Mouse (Mus musculus) testis, adult 2 months (tissue): ENCODE results near the gene Msgn1. TPM values are rescaled to one million over a fixed set of nuclear protein-coding genes. Genes with fewer than 3 reads are reported as not detected.

Experiments
- H3K27ac ChIP-seq: fragments of 200-500 bp; 2 replicates; pipeline ENCODE4 v1.5.1; 2012; ENCODE audit warnings: low read depth, low read length; ENCODE audit not compliant: control insufficient read depth, insufficient read depth
- H3K27me3 ChIP-seq: fragments of 200-500 bp; 2 replicates; pipeline ENCODE4 v1.6.1; 2012; ENCODE audit warnings: mild to moderate bottlenecking, low read length, moderate library complexity; ENCODE audit not compliant: control insufficient read depth, insufficient read depth
- H3K36me3 ChIP-seq: fragments of 200-500 bp; 2 replicates; pipeline ENCODE4 v1.6.1; 2012; ENCODE audit warnings: mild to moderate bottlenecking, low read length; ENCODE audit not compliant: control insufficient read depth, insufficient read depth
- H3K4me1 ChIP-seq: fragments of 200-500 bp; 2 replicates; pipeline ENCODE4 v1.6.1; 2012; ENCODE audit warnings: low read length; ENCODE audit not compliant: control insufficient read depth, insufficient read depth
- H3K4me3 ChIP-seq: fragments of 200-500 bp; 2 replicates; pipeline ENCODE4 v1.5.1; 2012; ENCODE audit warnings: low read depth, mild to moderate bottlenecking, low read length, moderate library complexity, mixed read lengths; ENCODE audit not compliant: control insufficient read depth
- CTCF ChIP-seq: fragments of 200-500 bp; IDR thresholded peaks from 2 replicates; pipeline ENCODE4 v1.5.1; 2012; ENCODE audit warnings: low read depth, mild to moderate bottlenecking, inconsistent platforms, low read length, moderate library complexity; ENCODE audit not compliant: control insufficient read depth, insufficient read depth, insufficient replicate concordance
- POLR2A ChIP-seq: fragments of 200-500 bp; IDR thresholded peaks from 2 replicates; pipeline ENCODE4 v1.6.1; 2012; ENCODE audit warnings: low read depth, mild to moderate bottlenecking, inconsistent platforms, low read length, moderate library complexity; ENCODE audit not compliant: control insufficient read depth
- polyA plus RNA-seq: library from polyadenylated mRNA; depleted of rRNA; stranded (reverse); fragments of >200 nt; gene quantifications from 2 replicates; pipeline ENCODE4 v1.2.3, GENCODE M21; 2012; rRNA removed

The Msgn1 gene
- polyA plus RNA-seq, 1 experiment, result not detected

DNA sequence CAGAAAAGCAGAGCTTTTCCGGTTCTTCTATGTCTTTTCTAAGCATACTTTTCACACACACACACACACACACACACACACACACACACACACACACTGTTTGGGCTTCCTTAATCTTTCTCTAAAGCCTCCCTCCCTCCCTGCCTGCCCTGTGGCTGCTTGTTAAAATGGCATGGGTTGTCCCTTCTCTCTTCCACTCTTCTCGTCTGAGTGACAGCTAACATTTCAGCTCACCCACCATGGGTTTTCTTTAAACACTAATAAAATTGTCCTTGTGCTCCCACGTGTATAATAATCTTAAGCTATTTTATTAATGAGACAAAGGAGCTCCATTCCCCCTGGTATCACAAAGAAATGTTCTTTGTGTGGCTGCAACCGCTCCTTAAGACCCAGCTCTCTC lies 10.7 kb downstream of the Msgn1 start:
- Histone ChIP-seq H3K27me3 (no peaks in the 10 kb centered on the region), H3K27ac (no peak overlapping the region), H3K4me3 (no peak overlapping the region), H3K36me3 (no peaks in the 10 kb centered on the region), H3K4me1 (peaks cover 2% of the 10 kb centered on the region; the same call in 1 of the 2 replicates)
- TF ChIP-seq POLR2A (no peak), CTCF (no peak)

DNA sequence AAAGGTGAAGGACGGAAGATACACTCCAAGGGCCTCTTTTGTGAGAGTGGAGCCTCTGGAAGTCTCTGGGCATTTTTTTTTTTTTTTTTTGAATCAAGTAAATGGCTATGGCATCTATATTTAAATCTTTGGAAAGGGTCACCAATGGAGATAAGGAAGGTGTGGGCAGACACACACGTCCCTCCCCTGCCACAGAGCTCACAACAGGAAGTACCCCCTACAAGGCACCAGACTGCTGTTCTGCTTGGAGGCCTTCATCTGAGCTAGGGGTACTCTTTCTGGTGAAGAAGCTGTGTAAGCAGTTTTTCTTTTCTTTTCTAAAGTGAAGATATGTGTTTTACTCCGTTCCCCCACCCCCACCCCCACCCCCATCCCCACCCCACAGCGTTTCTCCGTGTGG lies 11.9 kb downstream of the Msgn1 start:
- Histone ChIP-seq H3K27ac (no peak overlapping the region), H3K4me3 (no peak overlapping the region), H3K4me1 (peaks cover 2% of the 10 kb centered on the region; the same call in 1 of the 2 replicates), H3K36me3 (no peaks in the 10 kb centered on the region), H3K27me3 (no peaks in the 10 kb centered on the region)
- TF ChIP-seq POLR2A (no peak), CTCF (no peak)

DNA sequence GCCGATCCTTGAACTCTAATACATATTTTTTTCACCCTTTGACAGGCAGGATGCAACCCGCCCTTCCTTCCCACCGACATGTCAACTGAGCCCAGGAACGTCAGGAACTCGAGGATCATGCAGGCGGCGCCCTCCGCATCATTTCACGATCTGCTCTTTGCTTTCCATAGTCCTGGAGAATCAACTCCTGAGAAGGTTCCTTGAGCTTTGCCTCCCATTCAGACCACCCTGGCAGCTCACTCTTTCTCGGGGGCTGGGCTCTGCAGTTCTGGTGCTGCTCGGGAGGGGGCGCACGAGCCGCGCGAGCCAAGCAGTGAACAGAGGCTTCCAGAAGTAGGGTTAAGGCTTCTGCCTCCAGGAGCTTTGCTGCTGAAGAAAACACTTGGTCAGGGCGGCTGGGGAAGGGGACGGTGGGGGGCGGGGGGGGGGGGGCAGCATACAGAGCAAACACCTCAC lies 12.6 kb downstream of the Msgn1 start:
- Histone ChIP-seq H3K4me3 (peak overlapping the region; percentile 49), H3K36me3 (no peaks in the 10 kb centered on the region), H3K27ac (no peak overlapping the region), H3K27me3 (no peaks in the 10 kb centered on the region), H3K4me1 (peaks cover 2% of the 10 kb centered on the region; the same call in 1 of the 2 replicates)
- no peak for TF ChIP-seq POLR2A
- TF ChIP-seq CTCF, result peak; percentile 89

DNA sequence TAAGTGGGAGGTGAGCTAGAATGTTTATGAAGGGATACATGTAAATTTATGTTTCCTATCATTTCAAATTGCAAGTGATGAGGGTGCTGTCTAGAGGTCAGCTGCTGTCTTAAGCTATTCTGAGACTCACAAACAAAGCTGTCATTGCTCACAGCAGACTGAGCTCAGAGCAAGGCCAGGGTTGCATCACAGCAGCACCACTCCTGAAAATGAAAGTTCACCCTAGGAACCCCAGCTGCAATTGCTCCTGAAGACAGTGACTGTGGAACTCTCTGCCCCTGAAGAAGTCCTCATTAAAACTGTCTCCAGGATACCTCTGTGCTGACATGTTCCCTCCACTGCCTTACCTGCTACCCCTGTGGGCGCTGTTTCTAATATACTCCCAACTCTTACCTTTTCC lies 13.7 kb downstream of the Msgn1 start:
- Histone ChIP-seq H3K27me3 (no peaks in the 10 kb centered on the region), H3K27ac (no peak overlapping the region), H3K4me1 (peaks cover 2% of the 10 kb centered on the region; the same call in 1 of the 2 replicates), H3K4me3 (no peak overlapping the region), H3K36me3 (no peaks in the 10 kb centered on the region)
- TF ChIP-seq CTCF (no peak), POLR2A (no peak)

DNA sequence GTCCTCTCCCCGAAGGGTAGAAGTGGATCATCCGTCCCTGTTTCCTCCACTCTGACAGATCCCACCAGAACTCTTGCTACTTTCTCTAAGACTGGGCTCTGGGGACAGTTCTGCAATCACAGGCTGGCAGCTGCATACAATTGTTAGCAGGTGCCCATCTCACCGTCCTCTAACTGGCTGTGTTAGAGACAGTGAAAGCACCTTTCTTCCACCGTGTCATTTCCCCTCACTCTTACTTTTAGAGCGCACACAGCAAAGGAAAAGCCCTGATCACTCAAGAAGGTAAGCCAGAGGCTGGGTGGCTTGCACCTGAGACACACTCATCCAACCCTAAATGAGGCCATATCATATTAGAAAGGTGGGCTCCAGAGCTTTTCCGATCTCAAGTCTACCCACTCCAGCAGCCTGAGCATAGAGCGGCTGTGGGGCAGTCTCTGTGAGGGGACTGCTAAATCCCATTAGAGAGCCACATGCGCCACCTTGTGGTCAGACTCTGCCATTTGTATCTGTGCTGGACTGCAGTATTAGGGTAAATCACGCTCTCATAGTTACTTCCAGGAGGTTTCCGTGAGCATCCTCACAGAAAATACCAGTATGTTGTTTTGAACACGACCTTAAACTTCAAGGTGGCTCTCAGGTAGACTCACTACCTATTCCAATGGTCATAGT lies 30.2 kb downstream of the Msgn1 start:
- H3K4me3 ChIP-seq, result no peak overlapping the region
- H3K36me3 ChIP-seq, result no peaks in the 10 kb centered on the region
- H3K27ac ChIP-seq, result no peak overlapping the region
- TF ChIP-seq POLR2A, result no peak
- peak; percentile 68; the same call in 1 of the 2 replicates for TF ChIP-seq CTCF
- H3K4me1 ChIP-seq, result no peaks in the 10 kb centered on the region
- no peaks in the 10 kb centered on the region for H3K27me3 ChIP-seq

GRCm38 (mm10) chr12:11177408-11178394 lies 31.1 kb downstream of the Msgn1 start:
- Histone ChIP-seq H3K36me3 (no peaks in the 10 kb centered on the region), H3K4me1 (no peaks in the 10 kb centered on the region), H3K27me3 (no peaks in the 10 kb centered on the region), H3K4me3 (no peak overlapping the region), H3K27ac (no peak overlapping the region)
- no peak for TF ChIP-seq CTCF
- no peak for TF ChIP-seq POLR2A

GRCm38 (mm10) chr12:11158670-11159069 lies 50.1 kb downstream of the Msgn1 start:
- no peak for TF ChIP-seq CTCF
- TF ChIP-seq POLR2A, result no peak
- Histone ChIP-seq H3K27me3 (no peaks in the 10 kb centered on the region), H3K27ac (no peak overlapping the region), H3K4me3 (no peak overlapping the region), H3K4me1 (no peaks in the 10 kb centered on the region), H3K36me3 (no peaks in the 10 kb centered on the region)

Other genes with a start within 250 kb of the Msgn1 start
- gene Kcns3, start 57.9 kb downstream of the Msgn1 start, polyA plus RNA-seq, result 0.12 and 0.18 TPM in 2 replicates
- 0.97 and 1.0 TPM in 2 replicates for gene Gen1, start 56.8 kb upstream of the Msgn1 start, polyA plus RNA-seq
- gene Smc6, start 56.9 kb upstream of the Msgn1 start, polyA plus RNA-seq, result 38.1 and 41.3 TPM in 2 replicates
- gene Vsnl1, start 227.6 kb upstream of the Msgn1 start, polyA plus RNA-seq, result not detected in 2 replicates
- gene Rad51ap2, start 247.1 kb upstream of the Msgn1 start, polyA plus RNA-seq, result 0.34 and 0.67 TPM in 2 replicates